Mouse (Mus musculus) embryonic fibroblast, embryonic 13.5 days (primary cell): ENCODE measurements at regions not wholly inside any gene's neighbourhood (a gene's known extent, or its start where the extent isn't known, plus 50 kb on each side); places are given as distances from the start of the nearest gene placed in this dataset.

Experiments used
- H3K27ac ChIP-seq: 2 replicates; pipeline ENCODE4 v1.5.1; 2012; ENCODE audit warnings: low read length, control low read depth, inconsistent platforms; ENCODE audit not compliant: insufficient read depth
- H3K4me1 ChIP-seq: 2 replicates; pipeline ENCODE4 v1.6.1; 2011; ENCODE audit warnings: low read length; ENCODE audit not compliant: control insufficient read depth, insufficient read depth
- H3K4me3 ChIP-seq: 2 replicates; pipeline ENCODE4 v1.5.1; 2011; ENCODE audit warnings: mild to moderate bottlenecking, control low read depth, low read length; ENCODE audit not compliant: insufficient read depth
- CTCF ChIP-seq: IDR thresholded peaks from 2 replicates; pipeline ENCODE4 v1.5.1; 2011; ENCODE audit warnings: mild to moderate bottlenecking, control low read depth, low read length, moderate library complexity, borderline replicate concordance; ENCODE audit not compliant: insufficient read depth
- POLR2A ChIP-seq: IDR thresholded peaks from 2 replicates; pipeline ENCODE4 v1.6.1; 2011; ENCODE audit warnings: low read depth, mild to moderate bottlenecking, control low read depth, low read length, moderate library complexity

- Histone ChIP-seq H3K4me1 (peaks cover 8% of the 10 kb centered on the region), H3K27ac (no peak overlapping the region), H3K4me3 (no peak overlapping the region)
- TF ChIP-seq CTCF (no peak), POLR2A (no peak)
Measured at GRCm38 (mm10) chr6:140956522-140956863, 227.4 kb downstream of the Gm11077 start.

GRCm38 (mm10) chr6:140961987-140962386, 232.9 kb downstream of the Gm11077 start:
- H3K4me1 ChIP-seq = no peaks in the 10 kb centered on the region
- H3K27ac ChIP-seq = no peak overlapping the region
- no peak overlapping the region for H3K4me3 ChIP-seq
- TF ChIP-seq POLR2A (no peak), CTCF (no peak)

GRCm38 (mm10) chr6:140962563-140962962, 233.5 kb downstream of the Gm11077 start:
- TF ChIP-seq CTCF = no peak
- TF ChIP-seq POLR2A = no peak
- H3K4me3 ChIP-seq = no peak overlapping the region
- H3K4me1 ChIP-seq = no peaks in the 10 kb centered on the region
- H3K27ac ChIP-seq = no peak overlapping the region

- H3K4me1 ChIP-seq = no peaks in the 10 kb centered on the region
- no peak overlapping the region for H3K27ac ChIP-seq
- TF ChIP-seq CTCF (no peak), POLR2A (no peak)
- no peak overlapping the region for H3K4me3 ChIP-seq
Measured at GRCm38 (mm10) chr6:140973732-140974131, 244.6 kb downstream of the Gm11077 start.

GRCm38 (mm10) chr6:140976989-140977388, 247.9 kb downstream of the Gm11077 start:
- no peak overlapping the region for H3K27ac ChIP-seq

GRCm38 (mm10) chr6:140983610-140984009, 254.5 kb downstream of the Gm11077 start:
- Histone ChIP-seq H3K4me1 (no peaks in the 10 kb centered on the region), H3K27ac (no peak overlapping the region), H3K4me3 (no peak overlapping the region)
- no peak for TF ChIP-seq POLR2A
- TF ChIP-seq CTCF = no peak

More at GRCm38 (mm10) chr6:140976989-140977388, 247.9 kb downstream of the Gm11077 start:
- no peaks in the 10 kb centered on the region for H3K4me1 ChIP-seq
- H3K4me3 ChIP-seq = no peak overlapping the region
- TF ChIP-seq CTCF = no peak
- TF ChIP-seq POLR2A = no peak

- H3K4me3 ChIP-seq = no peak overlapping the region
- TF ChIP-seq POLR2A = no peak
- no peak overlapping the region for H3K27ac ChIP-seq
- H3K4me1 ChIP-seq = no peaks in the 10 kb centered on the region
Measured at GRCm38 (mm10) chr6:140984249-140984648, 255.2 kb downstream of the Gm11077 start.

GRCm38 (mm10) chr6:140993643-140994580, 255.2 kb upstream of the Pde3a start:
- Histone ChIP-seq H3K4me3 (no peak overlapping the region), H3K4me1 (no peaks in the 10 kb centered on the region), H3K27ac (no peak overlapping the region)
- TF ChIP-seq POLR2A (no peak), CTCF (no peak)

GRCm38 (mm10) chr6:140995340-140996135, 253.5 kb upstream of the Pde3a start:
- Histone ChIP-seq H3K27ac (no peak overlapping the region), H3K4me1 (no peaks in the 10 kb centered on the region), H3K4me3 (no peak overlapping the region)
- TF ChIP-seq POLR2A (no peak), CTCF (no peak)

- no peak overlapping the region for H3K4me3 ChIP-seq
- TF ChIP-seq POLR2A (no peak), CTCF (no peak)
- no peaks in the 10 kb centered on the region for H3K4me1 ChIP-seq
- no peak overlapping the region for H3K27ac ChIP-seq
Measured at GRCm38 (mm10) chr6:140998069-140998468, 251.0 kb upstream of the Pde3a start.
